Mouse (Mus musculus): ENCODE data around the gene Adamts9. TPM values are rescaled to one million over a fixed set of nuclear protein-coding genes. Genes with fewer than 3 reads are reported as not detected.

Adamts9 gene
- polyA plus RNA-seq, 1 experiment from 2014 or later: 1.9 TPM

- no peak for DNase-seq (ENCODE audit: low spot score)
- peaks cover 5% of the 10 kb centered on the region; the same call in 1 of the 2 replicates for H3K4me1 ChIP-seq
- no peak overlapping the region for H3K27ac ChIP-seq (replicated peaks)
- no peaks in the 10 kb centered on the region for H3K36me3 ChIP-seq
- H3K4me3 ChIP-seq: no peak overlapping the region
- no peaks in the 10 kb centered on the region for H3K27me3 ChIP-seq (ENCODE audit: low read depth, poor library complexity, severe bottlenecking)
- 77% methylated on average over 2 of the region's 2 CpGs for WGBS
- no peaks in the 10 kb centered on the region for H3K9me3 ChIP-seq (replicated peaks)
Measured at GRCm38 (mm10) chr6:92959416-92959815, 16.1 kb upstream of the Adamts9 start.

DNA sequence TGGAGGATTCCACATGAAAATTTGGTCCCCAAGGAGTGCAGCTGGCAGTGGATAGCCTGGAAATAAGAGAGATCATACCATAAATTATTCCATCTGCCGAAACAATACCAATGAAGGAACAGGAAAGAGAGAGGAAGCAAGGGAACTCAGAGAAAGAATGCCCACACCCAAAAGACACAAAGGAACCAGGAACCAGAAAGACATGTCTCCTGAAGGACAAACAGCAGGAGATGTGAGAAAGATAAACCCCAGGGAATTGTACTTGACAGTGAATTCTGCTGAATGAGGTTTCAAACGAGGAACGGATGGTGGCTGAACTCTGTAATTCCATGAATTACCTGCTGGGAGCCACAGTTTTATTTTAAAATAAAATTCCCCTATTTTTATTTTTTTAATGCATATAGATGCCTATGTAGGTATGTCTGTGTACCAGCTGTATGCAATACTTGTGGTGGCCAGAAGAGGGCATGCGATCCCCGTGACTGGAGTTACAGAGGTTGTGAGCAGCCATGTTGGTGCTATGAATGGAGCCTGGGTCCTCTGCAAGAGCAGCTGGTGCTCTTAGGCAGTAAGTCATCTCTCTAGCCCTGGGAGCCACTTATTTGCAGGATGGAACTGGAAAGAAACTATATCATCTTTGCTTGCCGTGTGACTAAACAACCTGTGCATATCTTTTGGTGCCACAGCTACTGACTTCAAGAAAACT lies 4.2 kb upstream of the Adamts9 start:
- 90% methylated on average over 6 of the region's 6 CpGs for WGBS
- peaks cover 11% of the 10 kb centered on the region; the same call in 1 of the 2 replicates for H3K9me3 ChIP-seq (replicated peaks)
- H3K4me3 ChIP-seq: no peak overlapping the region
- H3K4me1 ChIP-seq: peaks cover 22% of the 10 kb centered on the region
- no peaks in the 10 kb centered on the region for H3K36me3 ChIP-seq
- DNase-seq (ENCODE audit: low spot score): no peak
- peaks cover 44% of the 10 kb centered on the region for H3K27me3 ChIP-seq (ENCODE audit: low read depth, poor library complexity, severe bottlenecking)
- no peak overlapping the region for H3K27ac ChIP-seq (replicated peaks)

GRCm38 (mm10) chr6:92944711-92945110 lies 1.4 kb upstream of the Adamts9 start:
- Histone ChIP-seq H3K27me3 (ENCODE audit: low read depth, poor library complexity, severe bottlenecking) (peaks cover 71% of the 10 kb centered on the region), H3K36me3 (no peaks in the 10 kb centered on the region), H3K9me3 (replicated peaks) (peaks cover 11% of the 10 kb centered on the region; the same call in 1 of the 2 replicates), H3K4me1 (peaks cover 50% of the 10 kb centered on the region), H3K27ac (replicated peaks) (no peak overlapping the region), H3K4me3 (no peak overlapping the region)
- 45% methylated on average over 7 of the region's 7 CpGs for WGBS
- no peak for DNase-seq (ENCODE audit: low spot score)

GRCm38 (mm10) chr6:92944048-92944685 lies 875 bp upstream of the Adamts9 start:
- DNase-seq (ENCODE audit: low spot score): peak; percentile 14
- peak overlapping the region; percentile 70 for H3K4me3 ChIP-seq
- WGBS: 2% methylated on average over 14 of the region's 14 CpGs
- H3K4me1 ChIP-seq: peaks cover 51% of the 10 kb centered on the region
- no peaks in the 10 kb centered on the region for H3K36me3 ChIP-seq
- peaks cover 76% of the 10 kb centered on the region for H3K27me3 ChIP-seq (ENCODE audit: low read depth, poor library complexity, severe bottlenecking)
- peak overlapping the region; percentile 86; the same call in 1 of the 2 replicates for H3K27ac ChIP-seq (replicated peaks)
- peaks cover 11% of the 10 kb centered on the region; the same call in 1 of the 2 replicates for H3K9me3 ChIP-seq (replicated peaks)

DNA sequence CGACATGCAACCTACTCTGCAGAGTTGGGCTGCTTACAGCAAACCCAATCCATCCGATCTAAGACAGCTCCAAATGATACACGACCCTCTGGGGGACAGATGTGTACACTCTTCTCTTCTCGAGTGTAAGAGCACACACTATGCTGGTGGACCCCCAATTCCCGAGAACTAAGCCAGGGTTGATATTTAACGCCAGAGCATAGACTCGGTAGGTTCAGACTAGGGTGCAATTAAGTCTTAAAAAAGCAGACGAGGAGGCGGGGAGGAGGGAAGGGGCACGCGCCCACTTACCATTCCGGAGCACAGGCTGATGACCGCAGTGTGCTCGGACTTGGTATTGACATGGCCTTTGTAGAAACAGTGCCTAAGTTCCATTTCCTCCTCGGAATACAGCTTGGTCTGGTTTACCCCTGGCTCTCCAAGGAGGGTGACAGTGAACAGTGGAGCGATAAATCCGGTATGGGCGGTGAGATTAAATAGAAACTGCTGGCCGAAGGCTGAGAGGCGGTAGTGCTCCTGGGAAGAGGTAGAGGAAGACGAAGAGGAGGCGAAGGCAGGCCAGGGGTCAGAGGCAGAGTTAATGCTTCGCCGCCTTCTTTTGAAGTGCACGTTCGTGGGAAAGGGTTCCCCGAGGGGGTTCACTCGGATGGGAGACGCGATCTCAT lies 1.4 kb downstream of the Adamts9 start:
- peaks cover 93% of the 10 kb centered on the region for H3K27me3 ChIP-seq (ENCODE audit: low read depth, poor library complexity, severe bottlenecking)
- no peaks in the 10 kb centered on the region for H3K9me3 ChIP-seq (replicated peaks)
- DNase-seq (ENCODE audit: low spot score): peak; percentile 59
- H3K36me3 ChIP-seq: no peaks in the 10 kb centered on the region
- under 1% methylated on average over 30 of the region's 30 CpGs for WGBS
- no peak overlapping the region for H3K27ac ChIP-seq (replicated peaks)
- peaks cover 51% of the 10 kb centered on the region for H3K4me1 ChIP-seq
- peak overlapping the region; percentile 70 for H3K4me3 ChIP-seq

DNA sequence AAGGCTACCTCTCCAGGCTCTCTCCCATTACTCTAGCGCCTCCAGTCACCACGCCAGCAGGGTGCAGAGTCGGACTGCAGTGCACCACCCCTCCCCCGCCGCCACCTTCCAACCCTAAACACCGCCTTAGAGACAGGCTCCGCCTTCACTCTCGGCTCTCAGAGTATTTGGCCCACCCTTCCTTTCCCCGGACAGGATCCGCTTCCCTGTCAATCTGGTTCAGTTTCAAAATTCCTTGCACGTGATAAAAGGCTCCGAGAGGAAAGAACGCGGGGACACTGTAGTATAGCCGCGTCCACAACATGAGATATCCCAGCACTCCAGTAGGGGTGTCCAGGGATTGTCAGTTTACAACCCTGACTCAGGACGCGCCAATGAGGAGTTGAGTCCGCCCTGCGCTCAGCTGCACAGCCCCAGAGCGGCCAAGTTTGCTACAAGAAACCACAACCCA lies 2.0 kb downstream of the Adamts9 start:
- Histone ChIP-seq H3K27ac (replicated peaks) (no peak overlapping the region), H3K4me1 (peaks cover 51% of the 10 kb centered on the region), H3K27me3 (ENCODE audit: low read depth, poor library complexity, severe bottlenecking) (peaks cover 87% of the 10 kb centered on the region), H3K9me3 (replicated peaks) (no peaks in the 10 kb centered on the region), H3K36me3 (0 out of 2 replicates have a peak, but pooled peaks cover 3% of the 10 kb centered on the region), H3K4me3 (peak overlapping the region; percentile 70)
- DNase-seq (ENCODE audit: low spot score): peak; percentile 74
- WGBS: under 1% methylated on average over 21 of the region's 21 CpGs

DNA sequence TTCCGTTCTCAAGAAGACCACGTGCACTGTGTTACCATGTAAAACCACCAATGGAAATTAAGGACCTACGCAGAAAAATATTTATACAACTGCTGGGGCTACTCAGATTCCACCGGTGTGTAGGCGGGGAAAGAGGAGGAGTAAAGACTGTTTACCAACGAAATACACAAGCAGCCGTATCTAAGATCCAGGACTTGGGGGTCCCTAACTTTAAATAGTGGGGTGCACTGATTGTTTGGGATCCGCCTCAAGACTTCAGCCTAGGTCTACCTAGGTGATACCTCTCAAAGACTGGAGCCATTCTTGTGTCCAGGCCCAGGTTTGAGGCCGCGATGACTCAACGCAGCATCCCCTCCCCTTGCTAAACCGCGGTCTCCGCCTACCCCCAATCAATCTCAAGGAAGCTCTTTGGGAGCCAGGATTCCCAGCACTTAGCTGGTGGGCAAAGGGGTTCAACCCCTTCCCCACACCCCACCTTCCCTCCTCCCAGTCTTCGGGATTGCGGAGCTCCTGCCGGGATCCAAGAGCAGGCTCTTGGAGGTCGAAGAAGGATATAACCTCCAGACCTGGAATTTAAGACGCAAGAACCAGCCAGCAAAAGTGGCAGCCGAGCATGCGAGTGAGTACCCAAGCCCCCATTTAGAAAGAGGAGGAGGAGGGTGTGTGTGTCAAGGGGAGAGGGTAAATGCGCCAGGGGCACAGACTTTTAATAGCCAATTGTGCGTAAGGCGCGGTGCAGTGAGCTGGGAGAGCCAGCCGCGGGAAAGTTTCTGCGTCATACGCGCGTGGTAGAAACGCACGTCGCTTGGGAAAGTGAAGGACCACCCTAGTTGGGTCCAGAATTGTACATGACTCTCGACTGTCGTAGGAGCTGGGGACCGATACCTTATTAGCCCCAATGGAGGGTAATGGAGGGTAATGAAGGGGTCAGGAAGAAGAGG lies 2.8 kb downstream of the Adamts9 start:
- H3K4me1 ChIP-seq: peaks cover 51% of the 10 kb centered on the region

GRCm38 (mm10) chr6:92928261-92928660 lies 15.0 kb downstream of the Adamts9 start:
- no peak overlapping the region for H3K27ac ChIP-seq (replicated peaks)
- no peaks in the 10 kb centered on the region for H3K27me3 ChIP-seq (ENCODE audit: low read depth, poor library complexity, severe bottlenecking)
- no peaks in the 10 kb centered on the region for H3K4me1 ChIP-seq
- H3K4me3 ChIP-seq: no peak overlapping the region
- no peaks in the 10 kb centered on the region for H3K9me3 ChIP-seq (replicated peaks)
- WGBS: 88% methylated on average over 5 of the region's 5 CpGs
- H3K36me3 ChIP-seq: no peaks in the 10 kb centered on the region
- DNase-seq (ENCODE audit: low spot score): no peak

More for the DNA sequence above, 2.8 kb downstream of the Adamts9 start:
- DNase-seq (ENCODE audit: low spot score): peak; percentile 57
- Histone ChIP-seq H3K27ac (replicated peaks) (0 out of 2 replicates have a peak overlapping the region, but pooled peaks have one; percentile 4), H3K27me3 (ENCODE audit: low read depth, poor library complexity, severe bottlenecking) (peaks cover 79% of the 10 kb centered on the region), H3K36me3 (0 out of 2 replicates have a peak, but pooled peaks cover 3% of the 10 kb centered on the region), H3K4me3 (peak overlapping the region; percentile 70), H3K9me3 (replicated peaks) (no peaks in the 10 kb centered on the region)
- whole genome bisulfite sequencing: 1% methylated on average over 37 of the region's 37 CpGs

GRCm38 (mm10) chr6:92924536-92924935 lies 18.8 kb downstream of the Adamts9 start:
- WGBS: 79% methylated on average over 8 of the region's 8 CpGs
- Histone ChIP-seq H3K9me3 (replicated peaks) (no peaks in the 10 kb centered on the region), H3K27ac (replicated peaks) (no peak overlapping the region), H3K36me3 (no peaks in the 10 kb centered on the region), H3K4me3 (no peak overlapping the region), H3K27me3 (ENCODE audit: low read depth, poor library complexity, severe bottlenecking) (no peaks in the 10 kb centered on the region), H3K4me1 (no peaks in the 10 kb centered on the region)
- no peak for DNase-seq (ENCODE audit: low spot score)

DNA sequence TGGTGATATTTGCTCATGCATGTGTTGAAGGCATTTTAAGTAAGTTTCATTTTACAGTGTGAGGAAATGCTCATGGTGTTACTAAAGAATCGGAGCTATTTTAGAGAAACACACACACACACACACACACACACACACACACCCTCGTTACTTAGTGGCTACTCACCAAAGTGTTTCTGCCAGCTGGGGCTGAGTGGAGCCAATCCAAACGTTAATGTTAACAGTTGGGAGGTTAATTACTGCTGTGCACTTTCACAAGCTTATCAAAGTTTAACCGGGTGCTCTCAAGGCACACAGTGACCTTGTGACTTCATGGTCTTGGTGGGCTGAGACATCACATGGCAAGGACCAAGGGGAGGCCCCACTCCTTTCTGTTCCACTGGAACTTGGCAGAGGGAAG lies 21.4 kb downstream of the Adamts9 start:
- Histone ChIP-seq H3K27me3 (ENCODE audit: low read depth, poor library complexity, severe bottlenecking) (no peaks in the 10 kb centered on the region), H3K4me1 (no peaks in the 10 kb centered on the region), H3K36me3 (no peaks in the 10 kb centered on the region), H3K4me3 (no peak overlapping the region), H3K9me3 (replicated peaks) (no peaks in the 10 kb centered on the region), H3K27ac (replicated peaks) (no peak overlapping the region)
- DNase-seq (ENCODE audit: low spot score): no peak
- WGBS: 71% methylated on average over 4 of the region's 4 CpGs

DNA sequence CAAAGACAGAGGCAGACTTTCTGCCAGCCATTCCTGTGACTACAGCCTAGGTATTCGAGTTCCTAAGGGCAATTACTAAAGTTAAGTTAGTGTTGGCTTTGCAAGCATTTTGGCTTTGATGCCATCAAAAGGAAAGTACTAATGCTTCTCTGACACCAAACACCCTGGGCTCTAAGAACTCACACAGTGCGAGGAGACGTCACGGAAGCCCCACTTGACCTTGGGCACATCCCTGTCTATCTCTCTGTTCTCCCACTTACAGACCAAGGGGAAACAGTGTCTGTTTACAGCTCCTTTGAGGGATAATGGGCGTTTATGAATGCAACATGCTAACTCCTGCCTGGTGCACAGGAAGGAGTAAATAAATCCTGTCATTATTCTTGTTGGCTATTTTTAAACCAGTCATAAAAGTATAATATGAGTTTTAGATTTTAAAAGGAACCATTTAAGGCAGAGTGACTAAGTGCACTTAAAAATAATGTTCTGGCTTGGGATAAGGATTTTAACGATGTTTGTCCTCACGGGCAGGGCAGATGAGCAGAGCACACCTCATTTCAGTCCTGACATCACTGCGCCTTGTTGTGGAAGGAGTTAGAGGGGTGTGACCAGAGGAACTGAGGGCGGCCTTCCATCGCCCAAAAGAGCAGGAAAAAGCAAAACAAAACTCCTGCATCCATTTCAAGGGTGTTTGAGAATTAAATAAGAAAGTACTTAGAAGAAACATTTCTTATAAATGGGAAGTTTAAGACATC lies 22.2 kb downstream of the Adamts9 start:
- H3K36me3 ChIP-seq: no peaks in the 10 kb centered on the region

More for the DNA sequence above, 22.2 kb downstream of the Adamts9 start:
- Histone ChIP-seq H3K27ac (replicated peaks) (no peak overlapping the region), H3K4me3 (no peak overlapping the region), H3K4me1 (no peaks in the 10 kb centered on the region), H3K27me3 (ENCODE audit: low read depth, poor library complexity, severe bottlenecking) (no peaks in the 10 kb centered on the region), H3K9me3 (replicated peaks) (no peaks in the 10 kb centered on the region)
- 77% methylated on average over 10 of the region's 10 CpGs for WGBS
- no peak for DNase-seq (ENCODE audit: low spot score)
